Mouse (Mus musculus): ENCODE results near the gene Rbm8a2.

DNA sequence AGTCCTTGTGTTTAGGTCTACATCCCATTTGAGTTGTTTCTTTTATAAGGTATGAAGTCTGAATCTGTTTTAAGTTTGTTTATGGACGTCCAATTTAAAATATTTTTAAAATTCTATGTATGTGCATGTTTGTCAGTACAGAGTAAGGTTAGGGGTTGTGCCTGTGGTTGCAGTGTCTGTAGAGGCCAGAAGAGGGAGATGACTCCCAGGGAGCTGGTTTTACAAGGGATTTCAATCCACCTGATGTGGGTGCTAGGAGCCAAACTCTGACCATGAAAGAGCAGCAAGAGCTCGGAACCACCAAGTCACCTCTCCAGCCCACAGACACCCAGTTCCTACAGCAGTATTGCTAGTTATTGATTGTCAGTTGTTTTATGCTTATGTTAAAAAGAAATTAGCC lies 29.5 kb upstream of the Rbm8a2 start:
- TF ChIP-seq CTCF (IDR thresholded peaks at IDR 0.05; ENCODE audit: insufficient read depth, low read depth, low read length) (no peak), POLR2A (IDR thresholded peaks at IDR 0.05; ENCODE audit: insufficient read depth, low read depth, low read length) (no peak)

All from olfactory bulb, adult 2 months (tissue).